Mouse (Mus musculus): ENCODE measurements at regions not wholly inside any gene's neighbourhood (a gene's known extent, or its start where the extent isn't known, plus 50 kb on each side); places are given as distances from the start of the nearest gene placed in this dataset.

DNA sequence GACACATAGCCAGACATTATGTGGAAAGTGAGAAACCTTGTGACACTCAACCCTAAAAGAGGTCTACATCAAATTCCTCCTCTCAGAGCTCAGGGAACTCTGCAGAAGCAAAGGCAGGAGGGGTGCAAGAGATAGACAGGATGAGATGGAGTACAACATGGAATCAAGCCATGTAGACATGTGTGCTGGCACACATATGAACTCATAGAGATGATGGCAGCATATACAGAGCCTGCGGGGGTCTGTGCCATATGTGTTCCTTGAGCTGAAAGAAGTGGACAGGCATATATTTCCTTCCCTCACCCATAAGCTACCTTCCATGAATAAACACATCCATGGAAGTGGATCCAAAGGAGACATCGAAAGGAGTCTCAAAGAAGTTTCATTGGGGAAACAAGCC lies 406.6 kb downstream of the Pdha2 start:
- WGBS, result 68% methylated on average over 2 of the region's 2 CpGs
- no peaks in the 10 kb centered on the region for H3K36me3 ChIP-seq (ENCODE audit: insufficient read depth)
- 0 out of 2 replicates have a peak, but pooled peaks cover 4% of the 10 kb centered on the region for H3K9me3 ChIP-seq (ENCODE audit: low read length)
- DNase-seq (peak; percentile 12), ATAC-seq (no peak)
- H3K4me1 ChIP-seq (ENCODE audit: insufficient read depth), result no peaks in the 10 kb centered on the region
- no peak overlapping the region for H3K4me3 ChIP-seq (ENCODE audit: low read depth, low read length)
- H3K27ac ChIP-seq (ENCODE audit: low read depth, low read length), result no peak overlapping the region
- H3K4me2 ChIP-seq (ENCODE audit: low read depth), result no peak overlapping the region
- no peak for TF ChIP-seq CTCF (IDR thresholded peaks at IDR 0.05; ENCODE audit: low read depth)
- no peaks in the 10 kb centered on the region for H3K27me3 ChIP-seq (ENCODE audit: insufficient read depth, low read length)
- H3K9ac ChIP-seq, result no peak overlapping the region

- no peak overlapping the region for H3K4me2 ChIP-seq (ENCODE audit: low read depth)
- no peak overlapping the region for H3K9ac ChIP-seq
- no peaks in the 10 kb centered on the region for H3K9me3 ChIP-seq (ENCODE audit: low read length)
- H3K4me3 ChIP-seq (ENCODE audit: low read depth, low read length), result no peak overlapping the region
- H3K36me3 ChIP-seq (ENCODE audit: insufficient read depth), result no peaks in the 10 kb centered on the region
- 74% methylated on average over 2 of the region's 2 CpGs for WGBS
- no peaks in the 10 kb centered on the region for H3K27me3 ChIP-seq (ENCODE audit: insufficient read depth, low read length)
- DNase-seq, result no peak
- no peaks in the 10 kb centered on the region for H3K4me1 ChIP-seq (ENCODE audit: insufficient read depth)
- H3K27ac ChIP-seq (ENCODE audit: low read depth, low read length), result no peak overlapping the region
- TF ChIP-seq CTCF (IDR thresholded peaks at IDR 0.05; ENCODE audit: low read depth), result no peak
- no peak for ATAC-seq
These were observed 419.2 kb downstream of the Pdha2 start for GRCm38 (mm10) chr3:140792943-140793342.

DNA sequence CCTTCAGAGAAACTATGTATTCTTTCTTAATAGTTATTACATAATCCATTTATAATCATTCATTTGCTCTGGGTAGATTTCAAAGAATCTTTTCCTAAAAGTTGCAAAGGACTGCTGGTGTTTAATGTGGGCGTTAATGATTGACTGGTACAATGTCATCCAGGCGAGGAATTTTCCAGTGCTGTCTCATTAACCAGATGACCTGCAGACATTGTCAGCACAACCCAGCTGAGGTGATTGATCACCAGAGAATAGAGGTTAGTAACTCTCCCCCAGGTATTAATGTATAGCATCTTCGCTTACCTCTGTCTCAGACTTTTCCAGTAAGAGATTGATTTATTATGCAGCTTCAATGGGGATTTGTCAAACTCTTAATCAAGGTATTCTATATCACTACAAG lies 426.5 kb downstream of the Pdha2 start:
- H3K36me3 ChIP-seq (ENCODE audit: insufficient read depth), result no peaks in the 10 kb centered on the region
- no peak overlapping the region for H3K27ac ChIP-seq (ENCODE audit: low read depth, low read length)
- H3K27me3 ChIP-seq (ENCODE audit: insufficient read depth, low read length), result no peaks in the 10 kb centered on the region
- 73% methylated on average over 3 of the region's 3 CpGs for WGBS
- H3K9ac ChIP-seq, result no peak overlapping the region
- ATAC-seq, result no peak
- H3K4me1 ChIP-seq (ENCODE audit: insufficient read depth), result no peaks in the 10 kb centered on the region
- H3K4me2 ChIP-seq (ENCODE audit: low read depth), result no peak overlapping the region
- no peak overlapping the region for H3K4me3 ChIP-seq (ENCODE audit: low read depth, low read length)
- no peak for DNase-seq
- H3K9me3 ChIP-seq (ENCODE audit: low read length), result no peaks in the 10 kb centered on the region
- no peak for TF ChIP-seq CTCF (IDR thresholded peaks at IDR 0.05; ENCODE audit: low read depth)

DNA sequence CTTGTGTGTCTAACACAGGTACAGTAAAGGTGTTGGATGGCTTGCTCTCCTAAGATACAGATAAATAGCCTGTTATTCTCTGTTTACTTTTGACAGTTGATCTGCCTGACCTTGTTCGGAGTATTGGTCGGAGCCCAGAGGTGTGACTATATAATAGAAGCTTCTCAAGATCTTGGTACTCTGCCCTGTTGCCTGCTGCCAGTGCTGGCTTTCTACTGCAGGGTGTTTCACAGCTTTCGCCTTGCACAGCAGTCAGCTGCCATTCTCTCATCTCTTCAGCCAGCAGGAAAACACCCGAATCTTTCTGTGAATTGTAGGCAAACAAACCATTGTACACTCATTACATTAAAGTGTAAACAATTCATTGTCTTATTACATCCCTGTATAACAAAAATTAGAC lies 452.1 kb downstream of the Pdha2 start:
- no peak overlapping the region for H3K4me3 ChIP-seq (ENCODE audit: low read depth, low read length)
- H3K27ac ChIP-seq (ENCODE audit: low read depth, low read length), result no peak overlapping the region
- H3K4me2 ChIP-seq (ENCODE audit: low read depth), result no peak overlapping the region
- H3K9me3 ChIP-seq (ENCODE audit: low read length), result no peaks in the 10 kb centered on the region
- H3K36me3 ChIP-seq (ENCODE audit: insufficient read depth), result no peaks in the 10 kb centered on the region
- no peaks in the 10 kb centered on the region for H3K27me3 ChIP-seq (ENCODE audit: insufficient read depth, low read length)
- H3K4me1 ChIP-seq (ENCODE audit: insufficient read depth), result no peaks in the 10 kb centered on the region
- 58% methylated on average over 4 of the region's 4 CpGs for WGBS
- H3K9ac ChIP-seq, result no peak overlapping the region
- ATAC-seq, result no peak
- no peak for TF ChIP-seq CTCF (IDR thresholded peaks at IDR 0.05; ENCODE audit: low read depth)
- no peak for DNase-seq

DNA sequence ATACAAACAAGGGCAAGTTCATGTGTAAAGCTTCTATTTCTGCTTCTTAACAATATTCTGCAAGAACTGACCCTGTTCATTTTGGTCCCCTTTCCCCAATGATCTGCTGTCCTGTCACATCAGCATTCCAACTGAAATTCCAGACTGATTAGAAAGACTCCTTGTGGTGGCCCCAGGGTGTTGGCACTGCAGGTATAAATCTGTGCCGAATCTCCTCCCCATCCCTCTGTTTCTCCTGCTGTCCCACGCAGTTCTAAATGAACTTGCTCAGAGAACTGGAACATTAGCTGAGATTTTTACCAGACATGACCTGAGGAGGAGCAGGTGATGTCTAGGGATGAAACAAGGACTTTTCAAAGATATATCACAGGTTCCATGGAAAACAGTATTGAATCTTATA lies 467.7 kb downstream of the Pdha2 start:
- 63% methylated on average over 2 of the region's 2 CpGs for WGBS
- ATAC-seq (no peak), DNase-seq (no peak)
- Histone ChIP-seq H3K4me3 (ENCODE audit: low read depth, low read length) (no peak overlapping the region), H3K4me1 (ENCODE audit: insufficient read depth) (no peaks in the 10 kb centered on the region), H3K9ac (no peak overlapping the region), H3K9me3 (ENCODE audit: low read length) (no peaks in the 10 kb centered on the region), H3K27ac (ENCODE audit: low read depth, low read length) (no peak overlapping the region), H3K27me3 (ENCODE audit: insufficient read depth, low read length) (no peaks in the 10 kb centered on the region), H3K36me3 (ENCODE audit: insufficient read depth) (no peaks in the 10 kb centered on the region), H3K4me2 (ENCODE audit: low read depth) (no peak overlapping the region)
- TF ChIP-seq CTCF (IDR thresholded peaks at IDR 0.05; ENCODE audit: low read depth), result no peak

DNA sequence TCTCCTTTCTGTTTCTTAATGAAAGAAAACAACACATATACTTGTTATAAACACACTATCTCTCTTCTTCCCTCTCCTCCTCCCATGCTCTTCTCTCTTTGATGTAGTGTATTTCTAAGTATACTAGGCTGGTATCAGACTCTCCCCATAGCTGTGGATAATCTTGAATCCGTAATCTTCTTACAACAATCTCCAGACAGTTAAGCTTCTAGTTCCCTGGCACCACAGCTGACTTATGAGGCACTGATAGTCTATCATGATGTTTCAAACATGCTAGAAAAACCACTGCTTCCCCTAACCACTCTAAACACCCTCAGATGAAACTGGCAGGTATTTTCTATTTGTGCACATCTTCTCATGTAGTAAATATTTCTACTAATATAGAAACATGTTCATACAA lies 471.7 kb downstream of the Pdha2 start:
- no peaks in the 10 kb centered on the region for H3K27me3 ChIP-seq (ENCODE audit: insufficient read depth, low read length)
- no peak for TF ChIP-seq CTCF (IDR thresholded peaks at IDR 0.05; ENCODE audit: low read depth)

GRCm38 (mm10) chr3:140738654-140739369 lies 473.3 kb downstream of the Pdha2 start:
- H3K27me3 ChIP-seq (ENCODE audit: insufficient read depth, low read length), result no peaks in the 10 kb centered on the region
- no peak overlapping the region for H3K9ac ChIP-seq
- no peak overlapping the region for H3K4me2 ChIP-seq (ENCODE audit: low read depth)
- 67% methylated on average over 8 of the region's 8 CpGs for WGBS
- H3K9me3 ChIP-seq (ENCODE audit: low read length), result no peaks in the 10 kb centered on the region
- DNase-seq (no peak), ATAC-seq (no peak)
- no peak overlapping the region for H3K27ac ChIP-seq (ENCODE audit: low read depth, low read length)
- no peak for TF ChIP-seq CTCF (IDR thresholded peaks at IDR 0.05; ENCODE audit: low read depth)
- no peaks in the 10 kb centered on the region for H3K36me3 ChIP-seq (ENCODE audit: insufficient read depth)
- H3K4me1 ChIP-seq (ENCODE audit: insufficient read depth), result no peaks in the 10 kb centered on the region
- H3K4me3 ChIP-seq (ENCODE audit: low read depth, low read length), result no peak overlapping the region

More for the DNA sequence above, 471.7 kb downstream of the Pdha2 start:
- Histone ChIP-seq H3K4me1 (ENCODE audit: insufficient read depth) (no peaks in the 10 kb centered on the region), H3K9ac (no peak overlapping the region), H3K4me2 (ENCODE audit: low read depth) (no peak overlapping the region), H3K9me3 (ENCODE audit: low read length) (no peaks in the 10 kb centered on the region), H3K4me3 (ENCODE audit: low read depth, low read length) (no peak overlapping the region), H3K27ac (ENCODE audit: low read depth, low read length) (no peak overlapping the region), H3K36me3 (ENCODE audit: insufficient read depth) (no peaks in the 10 kb centered on the region)
- ATAC-seq (no peak), DNase-seq (no peak)
- WGBS, result 95% methylated on average over 1 of the region's 1 CpGs
